Mouse (Mus musculus) liver, embryonic 14.5 days (tissue): ENCODE results near the gene Atp6v1g2. TPM values are rescaled to one million over a fixed set of nuclear protein-coding genes. Genes with fewer than 3 reads are reported as not detected.

Experiments
- ATAC-seq: fragments of 200-750 bp; cut with Nextera tagmentation; 2 replicates; pipeline ENCODE4 v1.8.0; 2017; ENCODE audit warnings: moderate number of reproducible peaks, mild to moderate bottlenecking, moderate library complexity; ENCODE audit not compliant: insufficient read depth
- DNase-seq, 3 experiments: peaks; one replicate each; pipeline ENCODE4 v3.0.0-alpha.2; 2012 to 2013; ENCODE audit warnings: low read depth in 3 of 3, low spot score in 3 of 3
- H3K27ac ChIP-seq: fragments of 300-500 bp; sonication (generic); 2 replicates; pipeline ENCODE4 v1.5.1; 2014; ENCODE audit warnings: moderate library complexity, mild to moderate bottlenecking, control low read depth, inconsistent platforms
- H3K27me3 ChIP-seq: fragments of 300-500 bp; sonication (generic); 2 replicates; pipeline ENCODE4 v1.6.1; 2014; ENCODE audit warnings: mild to moderate bottlenecking, low read length, moderate library complexity; ENCODE audit not compliant: control insufficient read depth, insufficient read depth
- H3K36me3 ChIP-seq: fragments of 300-500 bp; sonication (generic); replicated peaks from 2 replicates; pipeline ENCODE4 v1.6.1; 2014; ENCODE audit warnings: low read depth; ENCODE audit not compliant: control insufficient read depth, insufficient read depth
- H3K4me1 ChIP-seq, 2 experiments: fragments of 200-500 bp in 1 of 2; fragments of 300-500 bp in 1 of 2; sonication (generic) in 1 of 2; replicated peaks; 2 replicates each; pipeline ENCODE4 v1.6.1; 2012 to 2014; ENCODE audit warnings: antibody characterized with exemption in 1 of 2, inconsistent platforms in 1 of 2, low read length in 1 of 2; ENCODE audit not compliant: control insufficient read depth in 2 of 2, insufficient read depth in 2 of 2
- H3K4me2 ChIP-seq: fragments of 300-500 bp; sonication (generic); 2 replicates; pipeline ENCODE4 v1.6.1; 2014; ENCODE audit warnings: low read depth, mild to moderate bottlenecking, control low read depth, moderate library complexity
- H3K4me3 ChIP-seq, 2 experiments: fragments of 200-500 bp in 1 of 2; fragments of 300-500 bp in 1 of 2; sonication (generic) in 1 of 2; 2 replicates each; pipeline ENCODE4 v1.5.1; 2012 to 2014; ENCODE audit warnings: low read depth in 2 of 2, low read length in 2 of 2, mild to moderate bottlenecking in 2 of 2, control low read depth in 1 of 2, inconsistent platforms in 1 of 2, moderate library complexity in 1 of 2; ENCODE audit not compliant: insufficient read depth in 1 of 2
- H3K9ac ChIP-seq: fragments of 300-500 bp; sonication (generic); replicated peaks from 2 replicates; pipeline ENCODE4 v1.6.1; 2014; ENCODE audit warnings: mild to moderate bottlenecking, control low read depth, moderate library complexity
- H3K9me3 ChIP-seq: fragments of 300-500 bp; sonication (generic); 2 replicates; pipeline ENCODE4 v1.6.1; 2016; ENCODE audit warnings: low read length, mixed read lengths; ENCODE audit not compliant: control insufficient read depth
- CTCF ChIP-seq: IDR thresholded peaks from 2 replicates; pipeline ENCODE4 v1.5.1; 2016; ENCODE audit warnings: antibody characterized with exemption, low read depth, control low read depth
- EP300 ChIP-seq: IDR thresholded peaks from 2 replicates; pipeline ENCODE4 v1.6.1; 2016; ENCODE audit warnings: antibody characterized with exemption, low read depth
- WGBS: fragments of 180-500 bp; shearing (Covaris S2); extraction: QIAGEN DNeasy Blood & Tissue Kit; methylation state at CpG from one replicate; pipeline ENCODE4 v1.1.7; 2014; ENCODE audit not compliant: insufficient replicate concordance; 5-methylcytosine and 5-hydroxymethylcytosine counted together
- polyA plus RNA-seq, 2 experiments: library from polyadenylated mRNA; depleted of rRNA in 1 of 2; stranded (reverse) in 1 of 2; unstranded in 1 of 2; fragments of >200 nt; fragmentation: Nextera tagmentation in 1 of 2; extraction: Ambion mirVana in 1 of 2; gene quantifications; 2 replicates each; pipeline versions ENCODE4 v1.2.1 to v1.2.3; 2012 to 2014

The Atp6v1g2 gene
- polyA plus RNA-seq (2012; rRNA removed) (1.8 and 1.9 TPM in 2 replicates), polyA plus RNA-seq (2014; fragmentation: Nextera tagmentation; extraction: Ambion mirVana) (0.76 and 0.97 TPM in 2 replicates)

DNA sequence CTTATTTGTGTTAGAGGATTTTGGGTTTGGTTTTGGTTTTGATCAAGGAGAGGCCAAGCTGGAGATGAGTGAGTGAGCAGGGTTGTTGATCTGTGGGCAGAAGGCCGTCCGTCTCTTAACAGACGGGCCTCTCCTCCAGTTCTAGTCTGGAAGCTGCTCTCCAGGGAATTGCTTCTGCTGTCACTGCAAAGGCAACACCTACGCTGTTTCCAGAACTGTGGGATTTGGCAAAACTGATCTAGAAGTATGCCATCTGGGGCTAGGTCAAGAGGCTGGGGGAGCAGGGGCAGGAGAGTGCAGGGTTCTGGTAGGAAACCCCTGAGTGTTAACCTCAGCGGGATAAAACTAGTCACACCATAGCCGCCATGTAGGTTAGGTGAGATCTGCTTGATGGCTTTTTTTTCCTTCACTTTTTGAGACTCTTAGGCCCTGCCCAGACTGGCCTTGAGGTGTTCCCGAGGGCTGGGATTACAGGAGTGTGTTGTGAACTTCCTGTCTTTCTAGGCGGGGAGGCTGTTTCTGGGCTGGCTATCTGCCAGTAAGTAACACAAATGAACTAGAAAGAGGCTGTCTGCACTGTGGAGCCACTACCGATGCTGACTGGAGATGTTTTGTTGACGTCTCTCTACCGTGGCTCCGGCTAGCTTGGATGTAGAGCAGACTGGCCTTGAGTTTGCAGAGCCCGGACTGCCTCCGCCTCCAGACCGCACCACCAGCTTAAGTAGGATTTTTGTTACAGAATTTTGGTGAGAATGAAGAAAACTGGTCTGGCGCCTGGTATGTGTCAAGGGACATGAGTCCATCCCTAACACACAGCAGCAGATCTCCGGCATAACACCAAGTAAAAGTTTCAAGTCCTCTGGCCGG lies at the start of gene Atp6v1g2:
TSS of gene Atp6v1g2 (plus strand) at position 547 of the 867 bp plus-strand sequence.
- WGBS = 69% methylated on average over 18 of the region's 18 CpGs
- no peaks in the 10 kb centered on the region for H3K27me3 ChIP-seq

DNA sequence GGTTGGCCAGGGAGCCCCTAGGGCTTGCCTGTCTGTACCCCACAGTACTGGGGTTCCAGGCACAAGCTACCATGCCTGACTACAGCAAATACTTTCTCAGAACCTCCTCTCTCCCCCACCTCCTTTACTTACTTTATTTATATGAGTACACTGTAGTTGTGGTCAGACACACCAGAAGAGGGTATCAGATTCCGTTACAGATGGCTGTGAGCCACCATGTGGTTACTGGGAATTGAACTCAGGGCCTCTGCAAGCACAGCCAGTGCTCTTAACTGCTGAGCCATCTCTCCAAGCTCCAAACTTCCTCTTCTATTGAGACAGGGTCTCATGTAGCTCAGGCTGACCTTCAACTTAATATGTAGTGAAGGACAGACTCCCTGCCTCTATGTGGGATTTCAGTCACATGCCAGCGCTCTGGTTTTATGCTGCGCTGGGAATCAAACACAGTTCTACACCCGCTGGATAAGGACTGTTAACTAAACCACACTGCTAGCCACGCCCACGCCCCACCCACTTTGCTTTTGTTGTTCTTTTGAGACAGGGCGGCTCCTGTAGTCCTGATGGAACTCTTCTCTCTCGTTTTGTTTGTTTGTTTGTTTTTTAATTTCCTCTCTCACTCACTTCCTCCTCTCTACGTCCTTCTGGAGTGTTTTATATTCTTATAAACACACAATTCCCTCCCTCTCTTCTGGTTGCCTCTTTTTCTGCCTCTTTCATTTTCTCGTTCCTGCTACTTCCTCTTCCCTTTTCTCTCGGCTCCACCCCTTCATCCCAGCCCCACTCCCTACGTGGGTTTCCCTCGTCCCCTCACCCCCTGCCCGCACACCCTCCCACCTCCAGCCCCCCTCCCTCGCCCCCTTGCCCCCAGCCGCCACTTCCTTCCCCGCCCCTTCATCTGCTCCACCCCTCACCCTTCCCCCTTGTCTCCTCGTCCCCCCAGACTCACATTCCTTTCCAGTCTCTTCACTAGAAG lies 47.5 kb upstream of the Atp6v1g2 start:
- DNase-seq (peak in 2 of 3 experiments; percentile 45 to 68), ATAC-seq (peak; percentile 54; the same call in 1 of the 2 replicates)
- Histone ChIP-seq H3K27ac (no peak overlapping the region), H3K27me3 (no peaks in the 10 kb centered on the region), H3K9ac (peak overlapping the region; percentile 38), H3K36me3 (no peaks in the 10 kb centered on the region), H3K4me2 (peak overlapping the region; percentile 64), H3K4me3 (peak overlapping the region; percentile 50 to 53), H3K4me1 (peaks cover 3 to 9% of the 10 kb centered on the region in 2 experiments; a peak in 3 of 4 replicates), H3K9me3 (no peaks in the 10 kb centered on the region)
- no peak for TF ChIP-seq CTCF
- TF ChIP-seq EP300 = no peak
- WGBS = under 1% methylated on average over 18 of the region's 18 CpGs

More for the DNA sequence above, at the start of gene Atp6v1g2:
- TF ChIP-seq CTCF (no peak), EP300 (no peak)
- Histone ChIP-seq H3K9me3 (no peaks in the 10 kb centered on the region), H3K27ac (peak within 1 kb of the TSS; percentile 86; the same call in 1 of the 2 replicates), H3K4me3 (peak within 1 kb of the TSS; percentile 69; a peak in 3 of 4 replicates), H3K4me2 (peak within 1 kb of the TSS; percentile 86), H3K9ac (peak within 1 kb of the TSS; percentile 76), H3K36me3 (peaks cover 16% of the 10 kb centered on the region), H3K4me1 (peaks cover 0 to 5% of the 10 kb centered on the region in 2 experiments; a peak in 1 of 4 replicates)
- ATAC-seq (no peak), DNase-seq (no peak)

DNA sequence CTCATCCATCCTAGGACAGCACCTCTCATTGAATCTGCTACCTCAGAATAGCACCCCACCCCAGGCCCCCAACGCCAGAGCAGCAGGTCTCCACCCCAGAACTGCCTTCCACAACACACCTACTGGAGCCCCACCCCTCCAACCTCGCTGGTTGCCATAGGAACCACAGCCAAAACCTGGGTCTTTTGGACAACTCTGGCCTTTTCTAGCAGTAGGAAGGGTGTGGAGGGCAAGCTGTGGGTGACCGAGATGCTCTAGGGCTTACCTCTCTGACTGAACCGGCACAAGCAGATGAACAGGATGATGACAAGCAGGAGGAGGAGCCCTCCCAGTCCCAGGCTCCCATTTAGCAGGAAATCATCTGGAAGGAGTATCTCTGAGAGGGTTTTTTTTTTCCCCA lies 46.8 kb upstream of the Atp6v1g2 start:
- ATAC-seq (0 out of 2 replicates have a peak, but pooled peaks have one; percentile 12), DNase-seq (no peak)
- no peaks in the 10 kb centered on the region for H3K27me3 ChIP-seq
- H3K27ac ChIP-seq = no peak overlapping the region
- no peaks in the 10 kb centered on the region for H3K9me3 ChIP-seq
- no peaks in the 10 kb centered on the region for H3K36me3 ChIP-seq
- peak overlapping the region; percentile 64 for H3K4me2 ChIP-seq
- no peak overlapping the region for H3K9ac ChIP-seq
- peak overlapping the region; percentile 5 to 53; a peak in 3 of 4 replicates for H3K4me3 ChIP-seq
- no peak for TF ChIP-seq EP300
- no peak for TF ChIP-seq CTCF
- 2% methylated on average over 4 of the region's 4 CpGs for WGBS
- H3K4me1 ChIP-seq = peaks cover 3 to 10% of the 10 kb centered on the region in 2 experiments; a peak in 3 of 4 replicates

DNA sequence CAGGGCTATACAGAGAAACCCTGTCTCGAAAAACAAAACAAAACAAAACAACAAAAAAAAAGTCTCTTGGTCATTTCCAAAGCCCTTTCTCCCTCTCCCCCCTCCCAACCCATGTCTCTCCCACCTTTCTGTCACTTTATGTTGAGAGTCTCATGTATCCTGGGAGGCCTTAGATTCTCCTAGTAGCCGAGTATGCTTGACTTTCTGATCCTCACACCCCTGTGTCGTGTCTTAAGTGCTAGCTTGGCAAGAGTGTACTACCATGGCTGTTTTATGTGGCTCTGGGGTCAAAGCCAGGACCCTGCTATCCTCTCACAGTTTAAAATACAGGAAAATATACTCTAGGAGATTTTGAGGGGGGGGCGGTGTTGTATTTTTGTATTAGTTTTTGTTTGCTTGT lies 46.1 kb upstream of the Atp6v1g2 start:
- no peak overlapping the region for H3K27ac ChIP-seq
- whole genome bisulfite sequencing = 59% methylated on average over 4 of the region's 4 CpGs

More for the DNA sequence above, 46.1 kb upstream of the Atp6v1g2 start:
- Histone ChIP-seq H3K36me3 (no peaks in the 10 kb centered on the region), H3K9ac (no peak overlapping the region), H3K9me3 (no peaks in the 10 kb centered on the region), H3K4me3 (no peak overlapping the region), H3K4me1 (peaks cover 3 to 11% of the 10 kb centered on the region in 2 experiments; a peak in 3 of 4 replicates), H3K27me3 (no peaks in the 10 kb centered on the region), H3K4me2 (peak overlapping the region; percentile 15; the same call in 1 of the 2 replicates)
- no peak for DNase-seq
- no peak for ATAC-seq
- TF ChIP-seq CTCF (no peak), EP300 (no peak)
